Mouse (Mus musculus) heart, postnatal 0 days (tissue): ENCODE data around the gene Parva. TPM values are rescaled to one million over a fixed set of nuclear protein-coding genes. Genes with fewer than 3 reads are reported as not detected.

Experiments used
- ATAC-seq: fragments of 200-750 bp; cut with Nextera tagmentation; 2 replicates; pipeline ENCODE4 v1.8.0; 2017; ENCODE audit warnings: low read depth, moderate number of reproducible peaks, moderate library complexity; ENCODE audit not compliant: insufficient read depth
- DNase-seq: peaks from one replicate; pipeline ENCODE4 v3.0.0-alpha.2; 2016; ENCODE audit warnings: low spot score
- H3K27ac ChIP-seq: fragments of 300-500 bp; sonication (generic); 2 replicates; pipeline ENCODE4 v1.5.1; 2014; ENCODE audit warnings: low read depth, mild to moderate bottlenecking
- H3K27me3 ChIP-seq: fragments of 300-500 bp; sonication (generic); 2 replicates; pipeline ENCODE4 v1.6.1; 2014; ENCODE audit warnings: low read length, mixed read lengths; ENCODE audit not compliant: control insufficient read depth, insufficient read depth
- H3K36me3 ChIP-seq: fragments of 300-500 bp; sonication (generic); replicated peaks from 2 replicates; pipeline ENCODE4 v1.6.1; 2014; ENCODE audit warnings: low read length, mixed read lengths; ENCODE audit not compliant: control insufficient read depth, insufficient read depth
- H3K4me1 ChIP-seq: fragments of 300-500 bp; sonication (generic); 2 replicates; pipeline ENCODE4 v1.6.1; 2014; ENCODE audit warnings: antibody characterized with exemption; ENCODE audit not compliant: control insufficient read depth, insufficient read depth
- H3K4me2 ChIP-seq: fragments of 300-500 bp; sonication (generic); 2 replicates; pipeline ENCODE4 v1.6.1; 2014; ENCODE audit warnings: low read depth, mild to moderate bottlenecking, low read length, moderate library complexity
- H3K4me3 ChIP-seq: fragments of 300-500 bp; sonication (generic); 2 replicates; pipeline ENCODE4 v1.5.1; 2014; ENCODE audit warnings: low read depth, low read length
- H3K9ac ChIP-seq: fragments of 300-500 bp; sonication (generic); replicated peaks from 2 replicates; pipeline ENCODE4 v1.6.1; 2014; ENCODE audit warnings: low read depth, low read length, mixed read lengths
- H3K9me3 ChIP-seq: fragments of 300-500 bp; sonication (generic); replicated peaks from 2 replicates; pipeline ENCODE4 v1.6.1; 2016; ENCODE audit warnings: low read length; ENCODE audit not compliant: control insufficient read depth
- CTCF ChIP-seq: IDR thresholded peaks from 2 replicates; pipeline ENCODE4 v1.5.1; 2016; ENCODE audit warnings: antibody characterized with exemption, control low read depth, low read depth
- EP300 ChIP-seq: IDR thresholded peaks from 2 replicates; pipeline ENCODE4 v1.6.1; 2016; ENCODE audit warnings: antibody characterized with exemption, low read depth
- WGBS: fragments of 180-500 bp; shearing (Covaris S2); extraction: QIAGEN DNeasy Blood & Tissue Kit; methylation state at CpG from one replicate; pipeline ENCODE4 v1.1.7; 2014; 5-methylcytosine and 5-hydroxymethylcytosine counted together
- polyA plus RNA-seq: library from polyadenylated mRNA; unstranded; fragments of >200 nt; fragmentation: Nextera tagmentation; extraction: Ambion mirVana; gene quantifications from 2 replicates; pipeline ENCODE4 v1.2.1, GENCODE M21; 2015
- total RNA-seq: library from RNA; depleted of rRNA; stranded (reverse); fragments of >200 nt; gene quantifications from 2 replicates; pipeline ENCODE4 v1.2.3, GENCODE M21; 2014; ENCODE audit warnings: low replicate concordance

The Parva gene
- total and polyA plus RNA-seq, 2 experiments from 2014 or later: 39.7 to 53.0 TPM

- DNase-seq: no peak
- ATAC-seq: no peak
- 91% methylated on average over 8 of the region's 8 CpGs for WGBS
Observed at GRCm38 (mm10) chr7:112449954-112450700, 22.8 kb downstream of the Parva start.

GRCm38 (mm10) chr7:112452471-112452870 is 25.2 kb downstream of the Parva start:
- Histone ChIP-seq H3K4me2 (no peak overlapping the region), H3K27ac (no peak overlapping the region), H3K27me3 (no peaks in the 10 kb centered on the region), H3K4me3 (no peak overlapping the region), H3K36me3 (no peaks in the 10 kb centered on the region), H3K4me1 (peaks cover 24% of the 10 kb centered on the region), H3K9me3 (no peaks in the 10 kb centered on the region), H3K9ac (no peak overlapping the region)
- ATAC-seq (no peak), DNase-seq (no peak)
- WGBS: 66% methylated on average over 5 of the region's 5 CpGs
- TF ChIP-seq CTCF (no peak), EP300 (no peak)

More at GRCm38 (mm10) chr7:112449954-112450700, 22.8 kb downstream of the Parva start:
- Histone ChIP-seq H3K4me1 (peaks cover 18% of the 10 kb centered on the region), H3K27ac (no peak overlapping the region), H3K9me3 (no peaks in the 10 kb centered on the region), H3K9ac (no peak overlapping the region), H3K4me3 (no peak overlapping the region), H3K4me2 (no peak overlapping the region), H3K27me3 (no peaks in the 10 kb centered on the region), H3K36me3 (no peaks in the 10 kb centered on the region)
- TF ChIP-seq EP300 (no peak), CTCF (no peak)

GRCm38 (mm10) chr7:112453805-112454214 is 26.5 kb downstream of the Parva start:
- Histone ChIP-seq H3K9me3 (no peaks in the 10 kb centered on the region), H3K27me3 (no peaks in the 10 kb centered on the region), H3K9ac (no peak overlapping the region), H3K27ac (peak overlapping the region; percentile 58), H3K4me1 (peaks cover 30% of the 10 kb centered on the region), H3K4me3 (no peak overlapping the region), H3K4me2 (no peak overlapping the region), H3K36me3 (no peaks in the 10 kb centered on the region)
- no peak for TF ChIP-seq EP300
- no peak for TF ChIP-seq CTCF
- ATAC-seq: no peak; the same call in 1 of the 2 replicates
- peak; percentile 22 for DNase-seq
- WGBS: 24% methylated on average over 3 of the region's 3 CpGs

GRCm38 (mm10) chr7:112454380-112454779 is 27.1 kb downstream of the Parva start:
- H3K27ac ChIP-seq: peak overlapping the region; percentile 58
- no peak overlapping the region for H3K4me2 ChIP-seq
- ATAC-seq: no peak
- WGBS: 74% methylated on average over 6 of the region's 6 CpGs
- H3K27me3 ChIP-seq: no peaks in the 10 kb centered on the region
- no peak overlapping the region for H3K9ac ChIP-seq
- H3K9me3 ChIP-seq: no peaks in the 10 kb centered on the region
- H3K36me3 ChIP-seq: no peaks in the 10 kb centered on the region
- no peak overlapping the region for H3K4me3 ChIP-seq
- no peak for DNase-seq
- H3K4me1 ChIP-seq: peaks cover 32% of the 10 kb centered on the region
- TF ChIP-seq CTCF: no peak
- TF ChIP-seq EP300: no peak

- DNase-seq (no peak), ATAC-seq (no peak)
- Histone ChIP-seq H3K4me1 (peaks cover 32% of the 10 kb centered on the region), H3K27me3 (no peaks in the 10 kb centered on the region), H3K9me3 (no peaks in the 10 kb centered on the region), H3K9ac (no peak overlapping the region), H3K4me2 (no peak overlapping the region), H3K4me3 (no peak overlapping the region), H3K27ac (peak overlapping the region; percentile 58; the same call in 1 of the 2 replicates), H3K36me3 (no peaks in the 10 kb centered on the region)
- WGBS: 56% methylated on average over 2 of the region's 2 CpGs
- TF ChIP-seq CTCF (no peak), EP300 (no peak)
Observed at GRCm38 (mm10) chr7:112454951-112455350, 27.6 kb downstream of the Parva start.
